Mouse (Mus musculus) kidney, embryonic 15.5 days (tissue): Measurements from ENCODE around the gene Medag. TPM values are rescaled to one million over a fixed set of nuclear protein-coding genes. Genes with fewer than 3 reads are reported as not detected.

ENCODE experiments used
- ATAC-seq: fragments of 200-750 bp; cut with Nextera tagmentation; replicated peaks from 2 replicates; pipeline ENCODE4 v1.8.0; 2017; ENCODE audit warnings: moderate TSS enrichment; ENCODE audit not compliant: low FRiP score
- H3K27ac ChIP-seq: fragments of 300-500 bp; sonication (generic); 2 replicates; pipeline ENCODE4 v1.5.1; 2015; ENCODE audit warnings: mild to moderate bottlenecking, inconsistent platforms
- H3K27me3 ChIP-seq: fragments of 300-500 bp; sonication (generic); 2 replicates; pipeline ENCODE4 v1.6.1; 2015; ENCODE audit warnings: inconsistent platforms
- H3K36me3 ChIP-seq: fragments of 300-500 bp; sonication (generic); 2 replicates; pipeline ENCODE4 v1.6.1; 2015; ENCODE audit warnings: inconsistent platforms
- H3K4me1 ChIP-seq: fragments of 300-500 bp; sonication (generic); 2 replicates; pipeline ENCODE4 v1.6.1; 2015; ENCODE audit warnings: inconsistent platforms
- H3K4me2 ChIP-seq: fragments of 300-500 bp; sonication (generic); 2 replicates; pipeline ENCODE4 v1.6.1; 2015; ENCODE audit warnings: moderate library complexity, mild to moderate bottlenecking, inconsistent platforms
- H3K4me3 ChIP-seq: fragments of 300-500 bp; sonication (generic); replicated peaks from 2 replicates; pipeline ENCODE4 v1.5.1; 2015; ENCODE audit warnings: mild to moderate bottlenecking, inconsistent platforms
- H3K9ac ChIP-seq: fragments of 300-500 bp; sonication (generic); 2 replicates; pipeline ENCODE4 v1.6.1; 2015; ENCODE audit warnings: mild to moderate bottlenecking, inconsistent platforms
- H3K9me3 ChIP-seq: fragments of 300-500 bp; sonication (generic); replicated peaks from 2 replicates; pipeline ENCODE4 v1.6.1; 2016; ENCODE audit warnings: inconsistent platforms
- WGBS: fragments of 180-500 bp; shearing (Covaris S2); methylation state at CpG from one replicate; pipeline ENCODE4 v1.1.7; 2015; ENCODE audit warnings: mixed read lengths; 5-methylcytosine and 5-hydroxymethylcytosine counted together
- polyA plus RNA-seq: library from polyadenylated mRNA; unstranded; fragments of >200 nt; fragmentation: Nextera tagmentation; extraction: Ambion mirVana; gene quantifications from 2 replicates; pipeline ENCODE4 v1.2.1, GENCODE M21; 2015

Medag gene
- polyA plus RNA-seq, 1 experiment from 2014 or later = 0.62 TPM

GRCm38 (mm10) chr5:149437150-149437549 is 25.6 kb downstream of the Medag start:
- Histone ChIP-seq H3K4me1 (peaks cover 15% of the 10 kb centered on the region), H3K9ac (no peak overlapping the region), H3K27me3 (peaks cover 12% of the 10 kb centered on the region; the same call in 1 of the 2 replicates), H3K27ac (no peak overlapping the region), H3K4me3 (no peak overlapping the region), H3K4me2 (no peak overlapping the region), H3K9me3 (no peaks in the 10 kb centered on the region), H3K36me3 (no peaks in the 10 kb centered on the region)
- ATAC-seq = no peak
- WGBS = 74% methylated on average over 6 of the region's 6 CpGs

GRCm38 (mm10) chr5:149439531-149440179 is 28.1 kb downstream of the Medag start, which contains the start of gene Tex26:
TSS of gene Tex26 (plus strand) at chr5:149439660.
- WGBS = under 1% methylated on average over 25 of the region's 25 CpGs
- Histone ChIP-seq H3K9ac (peak within 1 kb of the TSS; percentile 38; the same call in 1 of the 2 replicates), H3K4me2 (peak within 1 kb of the TSS; percentile 90), H3K4me1 (peaks cover 19% of the 10 kb centered on the region), H3K9me3 (no peaks in the 10 kb centered on the region), H3K4me3 (peak within 1 kb of the TSS; percentile 47), H3K27me3 (peaks cover 12% of the 10 kb centered on the region; the same call in 1 of the 2 replicates), H3K36me3 (no peaks in the 10 kb centered on the region), H3K27ac (peak within 1 kb of the TSS; percentile 72)
- ATAC-seq = peak; percentile 90

- peaks cover 19% of the 10 kb centered on the region for H3K4me1 ChIP-seq
- H3K9me3 ChIP-seq = no peaks in the 10 kb centered on the region
- peak overlapping the region; percentile 72 for H3K27ac ChIP-seq
- H3K9ac ChIP-seq = 0 out of 2 replicates have a peak overlapping the region, but pooled peaks have one; percentile 38
- no peaks in the 10 kb centered on the region for H3K36me3 ChIP-seq
- peak overlapping the region; percentile 90 for H3K4me2 ChIP-seq
- WGBS = 1% methylated on average over 18 of the region's 18 CpGs
- ATAC-seq = peak; percentile 86
- peaks cover 12% of the 10 kb centered on the region; the same call in 1 of the 2 replicates for H3K27me3 ChIP-seq
- peak overlapping the region; percentile 47 for H3K4me3 ChIP-seq
Measured at GRCm38 (mm10) chr5:149440180-149440573, 28.6 kb downstream of the Medag start.

- Histone ChIP-seq H3K27me3 (peaks cover 12% of the 10 kb centered on the region; the same call in 1 of the 2 replicates), H3K4me3 (no peak overlapping the region), H3K9ac (no peak overlapping the region), H3K4me1 (peaks cover 19% of the 10 kb centered on the region), H3K36me3 (no peaks in the 10 kb centered on the region), H3K4me2 (no peak overlapping the region), H3K27ac (no peak overlapping the region), H3K9me3 (no peaks in the 10 kb centered on the region)
- no peak for ATAC-seq
- WGBS = 70% methylated on average over 14 of the region's 14 CpGs
Measured at GRCm38 (mm10) chr5:149441646-149442276, 30.2 kb downstream of the Medag start.

GRCm38 (mm10) chr5:149442277-149442660 is 30.7 kb downstream of the Medag start:
- no peak overlapping the region for H3K4me2 ChIP-seq
- H3K4me3 ChIP-seq = no peak overlapping the region
- no peaks in the 10 kb centered on the region for H3K9me3 ChIP-seq
- no peaks in the 10 kb centered on the region for H3K36me3 ChIP-seq
- no peak overlapping the region for H3K9ac ChIP-seq
- peaks cover 19% of the 10 kb centered on the region for H3K4me1 ChIP-seq
- no peak for ATAC-seq
- WGBS = 67% methylated on average over 15 of the region's 15 CpGs
- peaks cover 12% of the 10 kb centered on the region; the same call in 1 of the 2 replicates for H3K27me3 ChIP-seq
- no peak overlapping the region for H3K27ac ChIP-seq

- Histone ChIP-seq H3K36me3 (no peaks in the 10 kb centered on the region), H3K9ac (no peak overlapping the region), H3K4me1 (peaks cover 16% of the 10 kb centered on the region), H3K4me3 (no peak overlapping the region), H3K27ac (no peak overlapping the region), H3K4me2 (no peak overlapping the region), H3K9me3 (no peaks in the 10 kb centered on the region), H3K27me3 (peaks cover 12% of the 10 kb centered on the region; the same call in 1 of the 2 replicates)
- ATAC-seq = no peak
- WGBS = 71% methylated on average over 4 of the region's 4 CpGs
Measured at GRCm38 (mm10) chr5:149444451-149444850, 32.9 kb downstream of the Medag start.

GRCm38 (mm10) chr5:149446495-149446894 is 34.9 kb downstream of the Medag start:
- Histone ChIP-seq H3K36me3 (no peaks in the 10 kb centered on the region), H3K27ac (no peak overlapping the region), H3K27me3 (peaks cover 3% of the 10 kb centered on the region; the same call in 1 of the 2 replicates), H3K9me3 (no peaks in the 10 kb centered on the region), H3K4me3 (no peak overlapping the region), H3K4me2 (no peak overlapping the region), H3K4me1 (0 out of 2 replicates have a peak, but pooled peaks cover 4% of the 10 kb centered on the region), H3K9ac (no peak overlapping the region)
- WGBS = 82% methylated on average over 7 of the region's 7 CpGs
- no peak for ATAC-seq

GRCm38 (mm10) chr5:149447733-149448132 is 36.2 kb downstream of the Medag start:
- H3K4me3 ChIP-seq = no peak overlapping the region
- no peak overlapping the region for H3K9ac ChIP-seq
- no peak overlapping the region for H3K4me2 ChIP-seq
- WGBS = 83% methylated on average over 5 of the region's 5 CpGs
- no peak for ATAC-seq
- no peaks in the 10 kb centered on the region for H3K36me3 ChIP-seq
- H3K9me3 ChIP-seq = no peaks in the 10 kb centered on the region
- H3K27ac ChIP-seq = no peak overlapping the region
- 0 out of 2 replicates have a peak, but pooled peaks cover 4% of the 10 kb centered on the region for H3K4me1 ChIP-seq
- no peaks in the 10 kb centered on the region for H3K27me3 ChIP-seq

GRCm38 (mm10) chr5:149449406-149449805 is 37.9 kb downstream of the Medag start:
- Histone ChIP-seq H3K9me3 (no peaks in the 10 kb centered on the region), H3K4me1 (0 out of 2 replicates have a peak, but pooled peaks cover 2% of the 10 kb centered on the region), H3K27ac (no peak overlapping the region), H3K27me3 (no peaks in the 10 kb centered on the region), H3K9ac (no peak overlapping the region), H3K36me3 (no peaks in the 10 kb centered on the region), H3K4me3 (no peak overlapping the region), H3K4me2 (no peak overlapping the region)
- ATAC-seq = no peak
- WGBS = 83% methylated on average over 7 of the region's 7 CpGs

GRCm38 (mm10) chr5:149451209-149451681 is 39.7 kb downstream of the Medag start:
- no peaks in the 10 kb centered on the region for H3K27me3 ChIP-seq
- no peaks in the 10 kb centered on the region for H3K9me3 ChIP-seq
- H3K9ac ChIP-seq = no peak overlapping the region
- no peak overlapping the region for H3K4me3 ChIP-seq
- H3K4me2 ChIP-seq = no peak overlapping the region
- no peaks in the 10 kb centered on the region for H3K36me3 ChIP-seq
- 87% methylated on average over 7 of the region's 7 CpGs for WGBS
- no peaks in the 10 kb centered on the region for H3K4me1 ChIP-seq
- no peak overlapping the region for H3K27ac ChIP-seq
- no peak for ATAC-seq

GRCm38 (mm10) chr5:149454281-149454680 is 42.7 kb downstream of the Medag start:
- Histone ChIP-seq H3K36me3 (no peaks in the 10 kb centered on the region), H3K9me3 (no peaks in the 10 kb centered on the region), H3K9ac (no peak overlapping the region), H3K4me1 (no peaks in the 10 kb centered on the region), H3K27ac (no peak overlapping the region), H3K27me3 (no peaks in the 10 kb centered on the region), H3K4me3 (no peak overlapping the region), H3K4me2 (no peak overlapping the region)
- WGBS = 30% methylated on average over 6 of the region's 6 CpGs
- ATAC-seq = no peak

- 85% methylated on average over 7 of the region's 7 CpGs for WGBS
- ATAC-seq = no peak
Measured at GRCm38 (mm10) chr5:149456544-149456943, 45.0 kb downstream of the Medag start.

More at GRCm38 (mm10) chr5:149456544-149456943, 45.0 kb downstream of the Medag start:
- H3K4me1 ChIP-seq = no peaks in the 10 kb centered on the region; the same call in 1 of the 2 replicates
- H3K27ac ChIP-seq = no peak overlapping the region
- no peak overlapping the region for H3K4me3 ChIP-seq
- no peak overlapping the region for H3K9ac ChIP-seq
- no peaks in the 10 kb centered on the region for H3K27me3 ChIP-seq
- H3K36me3 ChIP-seq = no peaks in the 10 kb centered on the region
- no peaks in the 10 kb centered on the region for H3K9me3 ChIP-seq
- H3K4me2 ChIP-seq = no peak overlapping the region
